33 mouse cellular contexts compared by ENCODE assay signal in genomic region chr4:154378876-154379275, GRCm38 (mm10). TPM values are rescaled to one million over a fixed set of nuclear protein-coding genes. Genes with fewer than 3 reads are reported as not detected.
DNase-seq lines count a peak whose midpoint lies in the region; ATAC-seq and TF ChIP-seq lines count a peak whose summit lies in the region.
"Had no signal": no experiment of that assay in that cellular context is flagged by ENCODE, and none has a peak within 500 bp of the region (broad histone marks: within the 10 kb centered on the region; RNA-seq: fewer than 3 reads in every experiment).

No protein-coding gene starts in this region.

- no peak overlapping the region for H3K4me3 ChIP-seq in midbrain, embryonic 11.5 days (ENCODE audit: low read depth, low read length)
- H3K4me3 ChIP-seq in midbrain, postnatal 0 days (ENCODE audit: low read depth, low read length), result no peak overlapping the region
- H3K4me3 ChIP-seq: forebrain, embryonic 15.5 days; heart, embryonic 12.5 days; heart, embryonic 15.5 days; hindbrain, embryonic 10.5 days; hindbrain, embryonic 13.5 days; intestine, embryonic 15.5 days had no signal

- TF ChIP-seq CTCF in midbrain, postnatal 0 days (IDR thresholded peaks at IDR 0.05), result no peak

- DNase-seq in midbrain, embryonic 11.5 days (ENCODE audit: low spot score, missing footprints), result peak; percentile 33
- no peak for DNase-seq in midbrain, postnatal 0 days (ENCODE audit: low spot score)
- peak; percentile 66 for DNase-seq in Muller cell, postnatal 12 days (ENCODE audit: inconsistent ontology term)
- no peak for DNase-seq in spleen, adult 12 weeks (ENCODE audit: low spot score)
- DNase-seq in adrenal gland, adult 2 months, result no peak
- DNase-seq: adrenal gland, postnatal 25 days; B cell, adult 2 months; cerebellum, adult 11-12 months; cerebellum, adult 8-10 months; cerebellum, postnatal 10 days; cerebellum, postnatal 36 days; gastrocnemius, postnatal 10 days; heart, adult 11 months; heart, postnatal 10 days; heart, postnatal 36 days; kidney, adult 11 months had no signal

- no peaks in the 10 kb centered on the region for H3K4me1 ChIP-seq in midbrain, embryonic 11.5 days (ENCODE audit: control insufficient read depth, insufficient read depth, low read length)
- H3K4me1 ChIP-seq in midbrain, postnatal 0 days (ENCODE audit: insufficient read depth, low read length), result no peaks in the 10 kb centered on the region
- H3K4me1 ChIP-seq: forebrain, embryonic 15.5 days; heart, embryonic 12.5 days; heart, embryonic 15.5 days; hindbrain, embryonic 10.5 days; hindbrain, embryonic 13.5 days had no signal

- no peak overlapping the region for H3K4me2 ChIP-seq in midbrain, embryonic 11.5 days
- no peak overlapping the region for H3K4me2 ChIP-seq in midbrain, postnatal 0 days (ENCODE audit: low read depth, low read length, poor library complexity, severe bottlenecking)
- H3K4me2 ChIP-seq: forebrain, embryonic 15.5 days; heart, embryonic 12.5 days; heart, embryonic 15.5 days; hindbrain, embryonic 13.5 days; intestine, embryonic 15.5 days had no signal

- 96% methylated on average over 2 of the region's 2 CpGs for WGBS in midbrain, embryonic 11.5 days
- WGBS in midbrain, postnatal 0 days, result 94% methylated on average over 2 of the region's 2 CpGs

- no peaks in the 10 kb centered on the region for H3K27me3 ChIP-seq in midbrain, embryonic 11.5 days (ENCODE audit: control insufficient read depth, insufficient read depth, low read length)
- no peaks in the 10 kb centered on the region for H3K27me3 ChIP-seq in midbrain, postnatal 0 days (ENCODE audit: insufficient read depth, low read length)
- H3K27me3 ChIP-seq: CH12.LX; forebrain, embryonic 15.5 days; intestine, embryonic 15.5 days had no signal

- H3K9me3 ChIP-seq in midbrain, embryonic 11.5 days (ENCODE audit: control insufficient read depth, low read length), result no peaks in the 10 kb centered on the region
- H3K9me3 ChIP-seq in midbrain, postnatal 0 days (ENCODE audit: low read length), result no peaks in the 10 kb centered on the region
- H3K9me3 ChIP-seq: forebrain, embryonic 15.5 days; heart, embryonic 12.5 days; heart, embryonic 15.5 days; hindbrain, embryonic 10.5 days; hindbrain, embryonic 13.5 days; intestine, embryonic 15.5 days had no signal

- no peak for ATAC-seq in midbrain, embryonic 11.5 days (ENCODE audit: low FRiP score)
- no peak for ATAC-seq in midbrain, postnatal 0 days (ENCODE audit: low FRiP score)
- 0 out of 2 replicates have a peak, but pooled peaks have one; percentile 20 for ATAC-seq in common myeloid progenitor, adult 5-6 weeks (replicated peaks; ENCODE audit: low read depth, poor library complexity, severe bottlenecking)
- ATAC-seq: activated CD4-positive, CD25-positive, alpha-beta regulatory T cell, adult 4 months; forebrain, embryonic 15.5 days; hindbrain, embryonic 16.5 days; intestine, embryonic 15.5 days had no signal

- H3K36me3 ChIP-seq in midbrain, embryonic 11.5 days (ENCODE audit: control insufficient read depth, insufficient read depth, low read length), result no peaks in the 10 kb centered on the region
- H3K36me3 ChIP-seq in midbrain, postnatal 0 days (ENCODE audit: insufficient read depth, low read length), result no peaks in the 10 kb centered on the region
- H3K36me3 ChIP-seq: forebrain, embryonic 15.5 days; G1E; heart, embryonic 12.5 days; heart, embryonic 15.5 days; hindbrain, embryonic 10.5 days; hindbrain, embryonic 13.5 days; intestine, embryonic 15.5 days had no signal

- no peak overlapping the region for H3K27ac ChIP-seq in midbrain, embryonic 11.5 days (ENCODE audit: low read depth, low read length)
- H3K27ac ChIP-seq in midbrain, postnatal 0 days (ENCODE audit: low read depth, low read length), result no peak overlapping the region
- H3K27ac ChIP-seq: forebrain, embryonic 15.5 days; heart, embryonic 15.5 days; hindbrain, embryonic 10.5 days; hindbrain, embryonic 13.5 days; intestine, embryonic 15.5 days had no signal

- H3K9ac ChIP-seq in midbrain, embryonic 11.5 days (ENCODE audit: low read length), result no peak overlapping the region
- no peak overlapping the region for H3K9ac ChIP-seq in midbrain, postnatal 0 days (replicated peaks; ENCODE audit: low read length, poor library complexity, severe bottlenecking)
- H3K9ac ChIP-seq: forebrain, embryonic 15.5 days; heart, embryonic 12.5 days; heart, embryonic 15.5 days; hindbrain, embryonic 13.5 days; intestine, embryonic 15.5 days had no signal

RNA-seq across cellular contexts. Expression of gene B230104I21Rik, which starts 42.9 kb away (rescaled TPM):
- polyA plus RNA-seq in midbrain, embryonic 11.5 days (2014; fragmentation: Nextera tagmentation; extraction: Ambion mirVana), result not detected in 2 replicates
- total RNA-seq in midbrain, postnatal 0 days (2014; rRNA removed), result not detected in 2 replicates
- polyA plus RNA-seq in midbrain, postnatal 0 days (2015; fragmentation: Nextera tagmentation; extraction: Ambion mirVana), result 0.19 TPM in 1 of 2 replicates, not detected in the other
- not detected in 2 replicates for total RNA-seq in common myeloid progenitor, adult 5-6 weeks (2017)
- total RNA-seq in adrenal gland, adult 2 months (2021), result not detected
- polyA plus RNA-seq in adrenal gland, adult 2 months (2012; rRNA removed), result not detected in 2 replicates
- total RNA-seq: adrenal gland, adult 18-20 months; adrenal gland, postnatal 25 days; CH12.LX; G1E; gastrocnemius, postnatal 10 days; gastrocnemius, postnatal 4 days; heart, postnatal 10 days; heart, postnatal 36 days had no signal
- polyA plus RNA-seq: activated CD4-positive, CD25-positive, alpha-beta regulatory T cell, adult 4 months; brain, embryonic 14.5 days; embryonic facial prominence, embryonic 11.5 days; embryonic facial prominence, embryonic 14.5 days; forebrain, embryonic 11.5 days; G1E; heart, embryonic 12.5 days; heart, embryonic 15.5 days; hindbrain, embryonic 10.5 days; hindbrain, embryonic 13.5 days; hindbrain, embryonic 16.5 days; intestine, embryonic 15.5 days had no signal

Comparison
In these comparisons a context has a peak if more than half of its experiments do, and no peak if none do; other contexts are left out.
1. DNase-seq: peak in midbrain, embryonic 11.5 days (single experiment) and Muller cell, postnatal 12 days (single experiment); none in midbrain, postnatal 0 days (single experiment), spleen, adult 12 weeks (single experiment) and adrenal gland, adult 2 months (single experiment).